Mouse (Mus musculus): ENCODE measurements around the gene Cetn2. TPM values are rescaled to one million over a fixed set of nuclear protein-coding genes. Genes with fewer than 3 reads are reported as not detected.

The Cetn2 gene
- 14.6 and 19.4 TPM in 2 replicates for total RNA-seq (2014; rRNA removed)
- 3.2 and 3.9 TPM in 2 replicates for polyA plus RNA-seq (2012; rRNA removed)

GRCm38 (mm10) chrX:72917884-72918681 lies at the start of gene Cetn2, which contains the start of gene Nsdhl:
Gene Cetn2 (minus strand): TSS chrX:72918411.
Gene Nsdhl (plus strand): TSS chrX:72918557.
- under 1% methylated on average over 41 of the region's 41 CpGs for WGBS
- TF ChIP-seq CTCF (IDR thresholded peaks at IDR 0.05; ENCODE audit: low read depth, low read length) (no peak), POLR2A (IDR thresholded peaks at IDR 0.05; ENCODE audit: extremely low read depth, insufficient read depth, low read length) (peak; percentile 60; the same call in 1 of the 2 replicates)
- Histone ChIP-seq H3K27ac (replicated peaks; ENCODE audit: insufficient read depth, low read depth, low read length) (peak within 1 kb of the TSS; percentile 42), H3K4me3 (ENCODE audit: insufficient read depth, low read depth, low read length) (peak within 1 kb of the TSS; percentile 90), H3K4me1 (ENCODE audit: control insufficient read depth, insufficient read depth, low read length) (peaks cover 2% of the 10 kb centered on the region; the same call in 1 of the 2 replicates), H3K36me3 (ENCODE audit: control insufficient read depth, insufficient read depth, low read length) (peaks cover 2% of the 10 kb centered on the region), H3K79me2 (ENCODE audit: control insufficient read depth, insufficient read depth, low read length) (no peaks in the 10 kb centered on the region; the same call in 1 of the 2 replicates), H3K9ac (ENCODE audit: low read depth, low read length) (peak within 1 kb of the TSS; percentile 63), H3K27me3 (ENCODE audit: control insufficient read depth, insufficient read depth, low read length) (no peaks in the 10 kb centered on the region)
- DNase-seq (ENCODE audit: extremely low read depth, low read depth, low spot score) = peak; percentile 91

- Histone ChIP-seq H3K79me2 (ENCODE audit: control insufficient read depth, insufficient read depth, low read length) (no peaks in the 10 kb centered on the region), H3K27me3 (ENCODE audit: control insufficient read depth, insufficient read depth, low read length) (no peaks in the 10 kb centered on the region), H3K27ac (replicated peaks; ENCODE audit: insufficient read depth, low read depth, low read length) (no peak overlapping the region), H3K36me3 (ENCODE audit: control insufficient read depth, insufficient read depth, low read length) (peaks cover 7% of the 10 kb centered on the region), H3K9ac (ENCODE audit: low read depth, low read length) (no peak overlapping the region), H3K4me3 (ENCODE audit: insufficient read depth, low read depth, low read length) (no peak overlapping the region), H3K4me1 (ENCODE audit: control insufficient read depth, insufficient read depth, low read length) (no peaks in the 10 kb centered on the region)
- no peak for DNase-seq (ENCODE audit: extremely low read depth, low read depth, low spot score)
- TF ChIP-seq CTCF (IDR thresholded peaks at IDR 0.05; ENCODE audit: low read depth, low read length) (no peak), POLR2A (IDR thresholded peaks at IDR 0.05; ENCODE audit: extremely low read depth, insufficient read depth, low read length) (no peak)
- WGBS = 97% methylated on average over 3 of the region's 3 CpGs
These were observed 44.5 kb upstream of the Cetn2 start for GRCm38 (mm10) chrX:72962743-72963142.

GRCm38 (mm10) chrX:72961511-72961910 lies 43.3 kb upstream of the Cetn2 start:
- Histone ChIP-seq H3K27ac (replicated peaks; ENCODE audit: insufficient read depth, low read depth, low read length) (no peak overlapping the region), H3K79me2 (ENCODE audit: control insufficient read depth, insufficient read depth, low read length) (no peaks in the 10 kb centered on the region), H3K36me3 (ENCODE audit: control insufficient read depth, insufficient read depth, low read length) (peaks cover 15% of the 10 kb centered on the region), H3K4me3 (ENCODE audit: insufficient read depth, low read depth, low read length) (no peak overlapping the region), H3K4me1 (ENCODE audit: control insufficient read depth, insufficient read depth, low read length) (no peaks in the 10 kb centered on the region), H3K9ac (ENCODE audit: low read depth, low read length) (no peak overlapping the region), H3K27me3 (ENCODE audit: control insufficient read depth, insufficient read depth, low read length) (no peaks in the 10 kb centered on the region)
- DNase-seq (ENCODE audit: extremely low read depth, low read depth, low spot score) = peak; percentile 47
- no peak for TF ChIP-seq CTCF (IDR thresholded peaks at IDR 0.05; ENCODE audit: low read depth, low read length)
- no peak for TF ChIP-seq POLR2A (IDR thresholded peaks at IDR 0.05; ENCODE audit: extremely low read depth, insufficient read depth, low read length)
- WGBS = 79% methylated on average over 3 of the region's 3 CpGs

- Histone ChIP-seq H3K4me1 (ENCODE audit: control insufficient read depth, insufficient read depth, low read length) (no peaks in the 10 kb centered on the region), H3K27me3 (ENCODE audit: control insufficient read depth, insufficient read depth, low read length) (no peaks in the 10 kb centered on the region), H3K27ac (replicated peaks; ENCODE audit: insufficient read depth, low read depth, low read length) (no peak overlapping the region), H3K4me3 (ENCODE audit: insufficient read depth, low read depth, low read length) (no peak overlapping the region), H3K79me2 (ENCODE audit: control insufficient read depth, insufficient read depth, low read length) (no peaks in the 10 kb centered on the region), H3K36me3 (ENCODE audit: control insufficient read depth, insufficient read depth, low read length) (peaks cover 22% of the 10 kb centered on the region), H3K9ac (ENCODE audit: low read depth, low read length) (no peak overlapping the region)
- no peak for DNase-seq (ENCODE audit: extremely low read depth, low read depth, low spot score)
- 92% methylated on average over 4 of the region's 4 CpGs for WGBS
- no peak for TF ChIP-seq CTCF (IDR thresholded peaks at IDR 0.05; ENCODE audit: low read depth, low read length)
- TF ChIP-seq POLR2A (IDR thresholded peaks at IDR 0.05; ENCODE audit: extremely low read depth, insufficient read depth, low read length) = no peak
These were observed 42.2 kb upstream of the Cetn2 start for GRCm38 (mm10) chrX:72960431-72960830.

GRCm38 (mm10) chrX:72956486-72956885 lies 38.3 kb upstream of the Cetn2 start:
- Histone ChIP-seq H3K79me2 (ENCODE audit: control insufficient read depth, insufficient read depth, low read length) (no peaks in the 10 kb centered on the region), H3K36me3 (ENCODE audit: control insufficient read depth, insufficient read depth, low read length) (peaks cover 35% of the 10 kb centered on the region), H3K4me1 (ENCODE audit: control insufficient read depth, insufficient read depth, low read length) (no peaks in the 10 kb centered on the region), H3K27ac (replicated peaks; ENCODE audit: insufficient read depth, low read depth, low read length) (no peak overlapping the region), H3K4me3 (ENCODE audit: insufficient read depth, low read depth, low read length) (no peak overlapping the region), H3K9ac (ENCODE audit: low read depth, low read length) (no peak overlapping the region), H3K27me3 (ENCODE audit: control insufficient read depth, insufficient read depth, low read length) (no peaks in the 10 kb centered on the region)
- no peak for TF ChIP-seq POLR2A (IDR thresholded peaks at IDR 0.05; ENCODE audit: extremely low read depth, insufficient read depth, low read length)
- no peak for TF ChIP-seq CTCF (IDR thresholded peaks at IDR 0.05; ENCODE audit: low read depth, low read length)
- 100% methylated on average over 4 of the region's 4 CpGs for WGBS
- no peak for DNase-seq (ENCODE audit: extremely low read depth, low read depth, low spot score)

- no peaks in the 10 kb centered on the region for H3K79me2 ChIP-seq (ENCODE audit: control insufficient read depth, insufficient read depth, low read length)
- peak; percentile 75 for DNase-seq (ENCODE audit: extremely low read depth, low read depth, low spot score)
- no peak overlapping the region for H3K27ac ChIP-seq (replicated peaks; ENCODE audit: insufficient read depth, low read depth, low read length)
- 46% methylated on average over 4 of the region's 4 CpGs for WGBS
- H3K4me1 ChIP-seq (ENCODE audit: control insufficient read depth, insufficient read depth, low read length) = no peaks in the 10 kb centered on the region
- H3K4me3 ChIP-seq (ENCODE audit: insufficient read depth, low read depth, low read length) = no peak overlapping the region
- H3K9ac ChIP-seq (ENCODE audit: low read depth, low read length) = no peak overlapping the region
- H3K36me3 ChIP-seq (ENCODE audit: control insufficient read depth, insufficient read depth, low read length) = peaks cover 45% of the 10 kb centered on the region
- no peaks in the 10 kb centered on the region for H3K27me3 ChIP-seq (ENCODE audit: control insufficient read depth, insufficient read depth, low read length)
- no peak for TF ChIP-seq CTCF (IDR thresholded peaks at IDR 0.05; ENCODE audit: low read depth, low read length)
- no peak for TF ChIP-seq POLR2A (IDR thresholded peaks at IDR 0.05; ENCODE audit: extremely low read depth, insufficient read depth, low read length)
These were observed 35.3 kb upstream of the Cetn2 start for GRCm38 (mm10) chrX:72953464-72953863.
